Mouse (Mus musculus): Measurements from ENCODE around the gene Hs1bp3. TPM values are rescaled to one million over a fixed set of nuclear protein-coding genes. Genes with fewer than 3 reads are reported as not detected.

The Hs1bp3 gene
- total RNA-seq (2014; rRNA removed; ENCODE audit: low replicate concordance) = 9.5 and 11.7 TPM in 2 replicates
- polyA plus RNA-seq (2015; fragmentation: Nextera tagmentation; extraction: Ambion mirVana) = 9.7 TPM in 2 replicates

GRCm38 (mm10) chr12:8313270-8313771, at the start of gene Hs1bp3:
Gene Hs1bp3, plus strand, starts transcription at chr12:8313432.
- H3K9me3 ChIP-seq (replicated peaks; ENCODE audit: control insufficient read depth, low read length) = no peaks in the 10 kb centered on the region
- H3K9ac ChIP-seq (replicated peaks; ENCODE audit: low read depth, low read length) = peak within 1 kb of the TSS; percentile 72
- H3K4me1 ChIP-seq (ENCODE audit: control insufficient read depth, insufficient read depth) = no peaks in the 10 kb centered on the region; the same call in 1 of the 2 replicates
- H3K27me3 ChIP-seq (ENCODE audit: control insufficient read depth, insufficient read depth, low read length) = 0 out of 2 replicates have a peak, but pooled peaks cover 5% of the 10 kb centered on the region
- under 1% methylated on average over 38 of the region's 38 CpGs for WGBS
- H3K4me2 ChIP-seq (ENCODE audit: low read depth, low read length) = peak within 1 kb of the TSS; percentile 85
- ATAC-seq (ENCODE audit: insufficient read depth, low read depth) (peak; percentile 88), DNase-seq (ENCODE audit: low spot score) (peak; percentile 84)
- H3K4me3 ChIP-seq (ENCODE audit: low read depth, low read length) = peak within 1 kb of the TSS; percentile 71
- TF ChIP-seq EP300 (IDR thresholded peaks at IDR 0.05; ENCODE audit: low read depth) (no peak), CTCF (IDR thresholded peaks at IDR 0.05; ENCODE audit: low read depth) (peak; percentile 91)
- peaks cover 9% of the 10 kb centered on the region; the same call in 1 of the 2 replicates for H3K36me3 ChIP-seq (replicated peaks; ENCODE audit: control insufficient read depth, insufficient read depth, low read length)
- H3K27ac ChIP-seq (ENCODE audit: low read depth) = 0 out of 2 replicates have a peak within 1 kb of the TSS, but pooled peaks have one; percentile 13

DNA sequence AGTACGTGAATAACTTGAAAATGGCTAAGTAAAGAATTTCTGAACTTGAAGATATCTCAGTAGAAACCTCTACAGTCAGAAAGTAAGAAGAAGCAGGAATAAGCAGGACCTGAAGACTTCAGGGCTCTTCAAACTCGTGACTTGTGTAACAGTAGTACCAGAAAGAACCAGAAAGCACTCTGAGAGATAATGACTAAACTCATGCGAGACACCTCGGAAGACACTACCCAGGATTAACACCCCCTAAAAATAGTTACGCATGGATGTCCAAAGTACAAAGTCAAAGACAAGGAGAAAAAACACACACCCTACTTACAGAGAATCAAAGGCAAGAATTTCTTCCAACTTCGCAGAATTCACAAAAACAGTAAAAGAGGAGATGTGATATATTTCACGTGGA, 46.9 kb upstream of the Hs1bp3 start:
- H3K27me3 ChIP-seq (ENCODE audit: control insufficient read depth, insufficient read depth, low read length) = no peaks in the 10 kb centered on the region
- no peaks in the 10 kb centered on the region for H3K4me1 ChIP-seq (ENCODE audit: control insufficient read depth, insufficient read depth)
- TF ChIP-seq EP300 (IDR thresholded peaks at IDR 0.05; ENCODE audit: low read depth) (0 out of 2 replicates have a peak, but pooled peaks have one; percentile 16), CTCF (IDR thresholded peaks at IDR 0.05; ENCODE audit: low read depth) (no peak)
- ATAC-seq (ENCODE audit: insufficient read depth, low read depth) (no peak), DNase-seq (ENCODE audit: low spot score) (no peak)
- no peak overlapping the region for H3K27ac ChIP-seq (ENCODE audit: low read depth)
- no peaks in the 10 kb centered on the region for H3K9me3 ChIP-seq (replicated peaks; ENCODE audit: control insufficient read depth, low read length)
- no peak overlapping the region for H3K9ac ChIP-seq (replicated peaks; ENCODE audit: low read depth, low read length)
- H3K4me2 ChIP-seq (ENCODE audit: low read depth, low read length) = no peak overlapping the region
- H3K4me3 ChIP-seq (ENCODE audit: low read depth, low read length) = no peak overlapping the region
- H3K36me3 ChIP-seq (replicated peaks; ENCODE audit: control insufficient read depth, insufficient read depth, low read length) = 0 out of 2 replicates have a peak, but pooled peaks cover 4% of the 10 kb centered on the region
- 58% methylated on average over 7 of the region's 7 CpGs for WGBS

- DNase-seq (ENCODE audit: low spot score) (no peak), ATAC-seq (ENCODE audit: insufficient read depth, low read depth) (no peak)
- H3K4me3 ChIP-seq (ENCODE audit: low read depth, low read length) = no peak overlapping the region
- no peak overlapping the region for H3K9ac ChIP-seq (replicated peaks; ENCODE audit: low read depth, low read length)
- H3K9me3 ChIP-seq (replicated peaks; ENCODE audit: control insufficient read depth, low read length) = no peaks in the 10 kb centered on the region
- H3K4me1 ChIP-seq (ENCODE audit: control insufficient read depth, insufficient read depth) = no peaks in the 10 kb centered on the region
- no peak overlapping the region for H3K27ac ChIP-seq (ENCODE audit: low read depth)
- no peaks in the 10 kb centered on the region for H3K27me3 ChIP-seq (ENCODE audit: control insufficient read depth, insufficient read depth, low read length)
- 90% methylated on average over 11 of the region's 11 CpGs for WGBS
- 0 out of 2 replicates have a peak, but pooled peaks cover 4% of the 10 kb centered on the region for H3K36me3 ChIP-seq (replicated peaks; ENCODE audit: control insufficient read depth, insufficient read depth, low read length)
- no peak overlapping the region for H3K4me2 ChIP-seq (ENCODE audit: low read depth, low read length)
- TF ChIP-seq CTCF (IDR thresholded peaks at IDR 0.05; ENCODE audit: low read depth) = no peak
- no peak for TF ChIP-seq EP300 (IDR thresholded peaks at IDR 0.05; ENCODE audit: low read depth)
Observed at GRCm38 (mm10) chr12:8269627-8270026, 43.6 kb upstream of the Hs1bp3 start.

DNA sequence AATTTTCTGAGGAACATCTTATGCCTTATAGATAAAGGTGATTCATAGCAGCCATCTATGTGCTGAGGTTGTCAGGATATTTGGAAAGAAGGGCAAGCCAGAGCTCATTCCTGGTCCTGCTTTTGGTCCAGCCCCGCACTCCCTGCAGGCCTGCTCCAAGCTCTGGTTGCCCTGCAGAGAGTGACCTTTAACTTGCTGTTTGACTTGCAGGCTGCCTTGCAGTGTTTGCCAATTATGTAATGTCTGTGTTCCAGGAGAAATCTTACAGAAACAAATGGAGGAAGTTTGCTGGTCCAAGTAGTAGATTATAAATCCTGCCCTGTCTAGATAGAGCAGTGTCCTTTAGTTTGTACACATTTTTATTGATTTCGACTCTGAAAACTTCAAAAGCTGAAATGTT, 41.8 kb upstream of the Hs1bp3 start:
- no peak overlapping the region for H3K4me2 ChIP-seq (ENCODE audit: low read depth, low read length)
- TF ChIP-seq CTCF (IDR thresholded peaks at IDR 0.05; ENCODE audit: low read depth) (no peak), EP300 (IDR thresholded peaks at IDR 0.05; ENCODE audit: low read depth) (no peak)
- H3K9ac ChIP-seq (replicated peaks; ENCODE audit: low read depth, low read length) = no peak overlapping the region
- no peaks in the 10 kb centered on the region for H3K27me3 ChIP-seq (ENCODE audit: control insufficient read depth, insufficient read depth, low read length)
- no peak overlapping the region for H3K4me3 ChIP-seq (ENCODE audit: low read depth, low read length)
- H3K36me3 ChIP-seq (replicated peaks; ENCODE audit: control insufficient read depth, insufficient read depth, low read length) = 0 out of 2 replicates have a peak, but pooled peaks cover 4% of the 10 kb centered on the region
- no peaks in the 10 kb centered on the region for H3K9me3 ChIP-seq (replicated peaks; ENCODE audit: control insufficient read depth, low read length)
- H3K27ac ChIP-seq (ENCODE audit: low read depth) = no peak overlapping the region
- no peaks in the 10 kb centered on the region for H3K4me1 ChIP-seq (ENCODE audit: control insufficient read depth, insufficient read depth)
- DNase-seq (ENCODE audit: low spot score) (no peak), ATAC-seq (ENCODE audit: insufficient read depth, low read depth) (no peak)
- WGBS = 52% methylated on average over 2 of the region's 2 CpGs

DNA sequence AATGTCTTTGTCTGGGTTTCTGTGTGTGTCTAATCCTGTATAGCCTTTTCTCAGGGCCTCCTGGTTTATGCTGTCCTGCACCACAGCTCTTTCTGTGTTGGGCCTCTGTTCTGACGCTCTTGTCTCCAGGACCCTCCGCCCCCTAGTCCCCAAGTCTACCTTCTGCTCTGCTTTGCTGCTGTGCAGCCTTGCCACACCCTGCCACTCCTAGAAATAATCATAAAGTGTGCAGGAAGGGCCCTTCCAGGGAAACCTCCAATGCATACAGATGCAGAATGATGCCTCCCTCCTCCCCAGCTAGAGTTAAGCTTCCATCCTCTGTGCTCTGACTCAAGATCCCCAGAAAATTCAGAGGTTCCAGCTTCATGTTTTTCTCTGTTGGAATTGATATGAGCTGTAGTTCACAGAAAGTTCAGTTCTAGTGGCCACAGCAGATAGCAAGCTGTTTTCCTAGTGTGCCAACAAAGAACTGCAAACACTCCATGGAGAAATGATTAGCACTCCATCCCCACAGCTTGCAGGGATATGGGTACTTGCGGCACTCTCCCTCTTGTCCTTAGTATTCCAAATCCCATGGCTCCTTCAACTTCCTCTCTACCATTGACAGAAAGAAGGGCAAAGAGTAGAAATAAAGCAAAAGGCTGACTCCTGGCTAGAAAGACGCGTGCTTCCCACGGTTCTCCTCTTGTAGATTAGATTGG, 39.6 kb upstream of the Hs1bp3 start:
- Histone ChIP-seq H3K27ac (ENCODE audit: low read depth) (no peak overlapping the region), H3K36me3 (replicated peaks; ENCODE audit: control insufficient read depth, insufficient read depth, low read length) (0 out of 2 replicates have a peak, but pooled peaks cover 1% of the 10 kb centered on the region), H3K4me3 (ENCODE audit: low read depth, low read length) (no peak overlapping the region), H3K4me2 (ENCODE audit: low read depth, low read length) (no peak overlapping the region), H3K27me3 (ENCODE audit: control insufficient read depth, insufficient read depth, low read length) (no peaks in the 10 kb centered on the region), H3K4me1 (ENCODE audit: control insufficient read depth, insufficient read depth) (no peaks in the 10 kb centered on the region), H3K9me3 (replicated peaks; ENCODE audit: control insufficient read depth, low read length) (no peaks in the 10 kb centered on the region), H3K9ac (replicated peaks; ENCODE audit: low read depth, low read length) (no peak overlapping the region)
- ATAC-seq (ENCODE audit: insufficient read depth, low read depth) = no peak; the same call in 1 of the 2 replicates
- TF ChIP-seq EP300 (IDR thresholded peaks at IDR 0.05; ENCODE audit: low read depth) = no peak
- 55% methylated on average over 6 of the region's 6 CpGs for WGBS
- DNase-seq (ENCODE audit: low spot score) = no peak
